Mouse (Mus musculus): Measurements from ENCODE around the gene Pakap.
"Not testable (repeated sequence)": the region's sequence is repeated elsewhere in the genome, so short reads cannot be mapped to it uniquely, and the experiment has no call there.

The Pakap gene

GRCm38 (mm10) chr4:57867454-57867853 lies 299.5 kb downstream of the Pakap start:
- DNase-seq (ENCODE audit: low spot score in 2 of 2) = no peak

GRCm38 (mm10) chr4:57879137-57879536 lies 311.2 kb downstream of the Pakap start:
- DNase-seq (ENCODE audit: low spot score in 2 of 2) = no peak

GRCm38 (mm10) chr4:57879804-57880357 lies 311.9 kb downstream of the Pakap start:
- peak in 1 of 2 experiments; percentile 68 for DNase-seq (ENCODE audit: low spot score in 2 of 2)

GRCm38 (mm10) chr4:57883520-57884421 lies 315.8 kb downstream of the Pakap start:
- no peak for DNase-seq (ENCODE audit: low spot score in 2 of 2)

- DNase-seq (ENCODE audit: low spot score in 2 of 2) = no peak
Measured at GRCm38 (mm10) chr4:57884511-57884910, 316.5 kb downstream of the Pakap start.

- no peak for DNase-seq (ENCODE audit: low spot score in 2 of 2)
Measured at GRCm38 (mm10) chr4:57885186-57885585, 317.2 kb downstream of the Pakap start.

GRCm38 (mm10) chr4:57886066-57886887 lies 318.3 kb downstream of the Pakap start:
- DNase-seq (ENCODE audit: low spot score in 2 of 2) = no peak

- no peak for DNase-seq (ENCODE audit: low spot score in 2 of 2)
Measured at GRCm38 (mm10) chr4:57886888-57887230, 318.9 kb downstream of the Pakap start.

- no peak for DNase-seq (ENCODE audit: low spot score in 2 of 2)
Measured at GRCm38 (mm10) chr4:57888246-57888645, 320.3 kb downstream of the Pakap start.

- not testable (repeated sequence) for DNase-seq (ENCODE audit: low spot score in 2 of 2)
Measured at GRCm38 (mm10) chr4:57888978-57889377, 321.0 kb downstream of the Pakap start.

- DNase-seq (ENCODE audit: low spot score in 2 of 2) = no peak
Measured at GRCm38 (mm10) chr4:57889773-57890172, 321.8 kb downstream of the Pakap start.

GRCm38 (mm10) chr4:57892001-57892586 lies 324.1 kb downstream of the Pakap start:
- DNase-seq (ENCODE audit: low spot score in 2 of 2) = no peak

GRCm38 (mm10) chr4:57895140-57895539 lies 327.2 kb downstream of the Pakap start:
- DNase-seq (ENCODE audit: low spot score in 2 of 2) = no peak

- no peak for DNase-seq (ENCODE audit: low spot score in 2 of 2)
Measured at GRCm38 (mm10) chr4:57895902-57896301, 327.9 kb downstream of the Pakap start.

GRCm38 (mm10) chr4:57896631-57897030 lies 328.7 kb downstream of the Pakap start:
- no peak for DNase-seq (ENCODE audit: low spot score in 2 of 2)

- peak in 1 of 2 experiments; percentile 37 for DNase-seq (ENCODE audit: low spot score in 2 of 2)
Measured at GRCm38 (mm10) chr4:57901210-57901609, 333.2 kb downstream of the Pakap start.

GRCm38 (mm10) chr4:57902619-57903018 lies 334.6 kb downstream of the Pakap start:
- DNase-seq (ENCODE audit: low spot score in 2 of 2) = no peak

GRCm38 (mm10) chr4:57904211-57904610 lies 336.2 kb downstream of the Pakap start:
- DNase-seq (ENCODE audit: low spot score in 2 of 2) = peak in 1 of 2 experiments; percentile 62

- no peak for DNase-seq (ENCODE audit: low spot score in 2 of 2)
Measured at GRCm38 (mm10) chr4:57904638-57905037, 336.7 kb downstream of the Pakap start.

- no peak for DNase-seq (ENCODE audit: low spot score in 2 of 2)
Measured at GRCm38 (mm10) chr4:57906708-57907107, 338.7 kb downstream of the Pakap start.

GRCm38 (mm10) chr4:57908860-57909259 lies 340.9 kb downstream of the Pakap start:
- DNase-seq (ENCODE audit: low spot score in 2 of 2) = no peak

GRCm38 (mm10) chr4:57913021-57913420 lies 345.0 kb downstream of the Pakap start:
- DNase-seq (ENCODE audit: low spot score in 2 of 2) = no peak

All from frontal cortex, postnatal 10 days (tissue).